Mouse (Mus musculus) left cerebral cortex, adult 18-20 months (tissue): ENCODE measurements around the gene Cpt1a. TPM values are rescaled to one million over a fixed set of nuclear protein-coding genes. Genes with fewer than 3 reads are reported as not detected.

Experiments
- DNase-seq, 2 experiments: peaks; one replicate each; pipeline ENCODE4 v3.0.0; 2021 to 2022; ENCODE audit warnings: low spot score in 2 of 2, mixed read lengths in 1 of 2
- total RNA-seq, 2 experiments: library from RNA; stranded (reverse); gene quantifications; 2 replicates each; pipeline ENCODE4 v1.2.3; 2021

The Cpt1a gene
- total RNA-seq, 2 experiments from 2014 or later, result 21.2 to 22.0 TPM

GRCm38 (mm10) chr19:3363510-3363909 is 41.4 kb downstream of the Cpt1a start:
- DNase-seq, result no peak

GRCm38 (mm10) chr19:3365089-3365488 is 43.0 kb downstream of the Cpt1a start:
- DNase-seq, result no peak

- DNase-seq, result no peak
Measured at GRCm38 (mm10) chr19:3368276-3368675, 46.1 kb downstream of the Cpt1a start.

- DNase-seq, result no peak
Measured at GRCm38 (mm10) chr19:3373380-3373779, 51.2 kb downstream of the Cpt1a start.

- DNase-seq, result no peak
Measured at GRCm38 (mm10) chr19:3374028-3374427, 51.9 kb downstream of the Cpt1a start.

GRCm38 (mm10) chr19:3375945-3376495 is 53.9 kb downstream of the Cpt1a start:
- no peak for DNase-seq

GRCm38 (mm10) chr19:3376966-3377715 is 55.0 kb downstream of the Cpt1a start:
- DNase-seq, result no peak

- no peak for DNase-seq
Measured at GRCm38 (mm10) chr19:3378614-3379013, 56.5 kb downstream of the Cpt1a start.

GRCm38 (mm10) chr19:3388061-3388460 is 65.9 kb downstream of the Cpt1a start:
- DNase-seq, result no peak

GRCm38 (mm10) chr19:3388629-3389057 is 66.5 kb downstream of the Cpt1a start, which contains the start of gene Tesmin:
TSS of gene Tesmin (plus strand) at chr19:3388857.
- DNase-seq, result peak; percentile 51 to 55

- peak; percentile 83 to 85 for DNase-seq
Measured at GRCm38 (mm10) chr19:3389089-3389488, 67.0 kb downstream of the Cpt1a start.

GRCm38 (mm10) chr19:3392384-3392783 is 70.2 kb downstream of the Cpt1a start:
- no peak for DNase-seq

- DNase-seq, result no peak
Measured at GRCm38 (mm10) chr19:3394216-3394615, 72.1 kb downstream of the Cpt1a start.

- no peak for DNase-seq
Measured at GRCm38 (mm10) chr19:3400057-3400456, 77.9 kb downstream of the Cpt1a start.

- DNase-seq, result no peak
Measured at GRCm38 (mm10) chr19:3401504-3401903, 79.4 kb downstream of the Cpt1a start.

GRCm38 (mm10) chr19:3401943-3402342 is 79.8 kb downstream of the Cpt1a start:
- no peak for DNase-seq

- no peak for DNase-seq
Measured at GRCm38 (mm10) chr19:3402390-3402789, 80.3 kb downstream of the Cpt1a start.

GRCm38 (mm10) chr19:3404030-3404429 is 81.9 kb downstream of the Cpt1a start:
- DNase-seq, result no peak

- DNase-seq, result no peak
Measured at GRCm38 (mm10) chr19:3405531-3406281, 83.6 kb downstream of the Cpt1a start.

- DNase-seq, result peak in 1 of 2 experiments; percentile 8
Measured at GRCm38 (mm10) chr19:3414268-3414733, 92.2 kb downstream of the Cpt1a start, which contains the start of gene Gal. TSS of gene Gal (minus strand) at chr19:3414544.

- peak; percentile 51 to 61 for DNase-seq
Measured at GRCm38 (mm10) chr19:3419251-3419650, 97.1 kb downstream of the Cpt1a start.

- no peak for DNase-seq
Measured at GRCm38 (mm10) chr19:3422488-3422887, 100.4 kb downstream of the Cpt1a start.
